Mouse (Mus musculus): Measurements from ENCODE around the gene Srpk2. TPM values are rescaled to one million over a fixed set of nuclear protein-coding genes. Genes with fewer than 3 reads are reported as not detected.
"Not testable (repeated sequence)": the region's sequence is repeated elsewhere in the genome, so short reads cannot be mapped to it uniquely, and the experiment has no call there.

Gene Srpk2
- polyA plus RNA-seq, 1 experiment from 2014 or later, result 27.1 TPM

DNA sequence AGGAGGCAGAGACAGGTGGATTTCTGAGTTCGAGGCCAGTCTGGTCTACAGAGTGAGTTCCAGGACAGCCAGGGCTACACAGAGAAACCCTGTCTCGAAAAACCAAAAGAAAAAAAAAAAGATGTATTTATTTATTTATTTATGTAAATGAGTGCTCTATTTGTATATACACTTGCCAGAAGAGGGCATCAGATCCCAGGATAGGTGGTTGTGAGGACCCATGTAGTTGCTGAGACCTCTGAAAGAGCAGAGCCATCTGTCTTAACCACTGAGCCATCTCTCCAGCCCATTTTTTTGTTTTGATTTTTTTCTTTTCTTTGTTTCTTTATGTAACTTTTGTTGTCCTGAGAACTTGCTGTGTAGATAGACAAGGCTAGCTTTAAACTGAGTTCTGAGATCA, 230.9 kb downstream of the Srpk2 start:
- not testable (repeated sequence) for H3K4me2 ChIP-seq (replicated peaks; ENCODE audit: low read depth); H3K36me3 ChIP-seq (ENCODE audit: control insufficient read depth, insufficient read depth, low read length); DNase-seq (ENCODE audit: low spot score); H3K9ac ChIP-seq (ENCODE audit: low read length); H3K4me3 ChIP-seq (ENCODE audit: low read depth, low read length); H3K27ac ChIP-seq (replicated peaks); H3K9me3 ChIP-seq (ENCODE audit: control insufficient read depth, low read length); H3K4me1 ChIP-seq (replicated peaks; ENCODE audit: control insufficient read depth, insufficient read depth); ATAC-seq (ENCODE audit: low FRiP score, low TSS enrichment); H3K27me3 ChIP-seq (ENCODE audit: control insufficient read depth, insufficient read depth, low read length)
- TF ChIP-seq CTCF (IDR thresholded peaks at IDR 0.05; ENCODE audit: low read depth), result peak; percentile 18; the same call in 1 of the 2 replicates
- WGBS, result 91% methylated on average over 2 of the region's 2 CpGs

Other genes starting within 250 kb of the Srpk2 start
- 13.5 and 13.8 TPM in 2 replicates for gene Pus7, start 99.1 kb upstream of the Srpk2 start, polyA plus RNA-seq (2015; fragmentation: Nextera tagmentation; extraction: Ambion mirVana)
- gene Rint1, start 103.1 kb upstream of the Srpk2 start, polyA plus RNA-seq (2015; fragmentation: Nextera tagmentation; extraction: Ambion mirVana), result 28.9 and 30.0 TPM in 2 replicates
- gene Tomm7, start 159.5 kb upstream of the Srpk2 start, polyA plus RNA-seq (2015; fragmentation: Nextera tagmentation; extraction: Ambion mirVana), result 111 and 117 TPM in 2 replicates